ENCODE assay signal across 9 mouse cellular contexts in genomic region chr19:7068661-7069531, GRCm38 (mm10). TPM values are rescaled to one million over a fixed set of nuclear protein-coding genes. Genes with fewer than 3 reads are reported as not detected.
DNase-seq lines count a peak whose midpoint lies in the region; ATAC-seq and TF ChIP-seq lines count a peak whose summit lies in the region.
"Had no signal": no experiment of that assay in that cellular context is flagged by ENCODE, and none has a peak within 500 bp of the region (broad histone marks: within the 10 kb centered on the region; RNA-seq: fewer than 3 reads in every experiment).

No protein-coding gene starts in this region.

- H3K9ac ChIP-seq in kidney, postnatal 0 days (ENCODE audit: low read depth, low read length) = no peak overlapping the region
- H3K9ac ChIP-seq in embryonic facial prominence, embryonic 13.5 days = 0 out of 2 replicates have a peak overlapping the region, but pooled peaks have one; percentile 59
- H3K9ac ChIP-seq in intestine, postnatal 0 days (ENCODE audit: low read depth, low read length) = no peak overlapping the region

- ATAC-seq in kidney, postnatal 0 days (replicated peaks; ENCODE audit: low FRiP score, low read depth) = no peak
- ATAC-seq in embryonic facial prominence, embryonic 13.5 days (ENCODE audit: insufficient number of reproducible peaks, insufficient read depth, low FRiP score, low TSS enrichment, low read depth) = no peak
- no peak for ATAC-seq in intestine, postnatal 0 days
- ATAC-seq: Patski had no signal

- H3K4me3 ChIP-seq in kidney, postnatal 0 days (replicated peaks; ENCODE audit: low read depth, low read length) = no peak overlapping the region
- no peak overlapping the region for H3K4me3 ChIP-seq in kidney, adult 2 months (ENCODE audit: insufficient read depth, low read depth, low read length)
- no peak overlapping the region for H3K4me3 ChIP-seq in embryonic facial prominence, embryonic 13.5 days
- no peak overlapping the region for H3K4me3 ChIP-seq in intestine, postnatal 0 days (ENCODE audit: low read depth, low read length)

- no peak for TF ChIP-seq POLR2A in kidney, adult 2 months (IDR thresholded peaks at IDR 0.05; ENCODE audit: low read depth, low read length)

- H3K4me1 ChIP-seq in kidney, postnatal 0 days (replicated peaks; ENCODE audit: insufficient read depth, low read length) = peaks cover 30% of the 10 kb centered on the region
- H3K4me1 ChIP-seq in kidney, adult 2 months (ENCODE audit: control insufficient read depth, insufficient read depth, low read length) = peaks cover 3% of the 10 kb centered on the region; the same call in 1 of the 2 replicates
- peaks cover 52% of the 10 kb centered on the region for H3K4me1 ChIP-seq in embryonic facial prominence, embryonic 13.5 days
- 0 out of 2 replicates have a peak, but pooled peaks cover 4% of the 10 kb centered on the region for H3K4me1 ChIP-seq in intestine, postnatal 0 days (replicated peaks; ENCODE audit: control insufficient read depth, insufficient read depth, low read length)

- no peaks in the 10 kb centered on the region for H3K36me3 ChIP-seq in kidney, postnatal 0 days (ENCODE audit: insufficient read depth, low read length)
- H3K36me3 ChIP-seq in kidney, adult 2 months (ENCODE audit: control insufficient read depth, insufficient read depth, low read length) = no peaks in the 10 kb centered on the region
- no peaks in the 10 kb centered on the region for H3K36me3 ChIP-seq in embryonic facial prominence, embryonic 13.5 days
- no peaks in the 10 kb centered on the region for H3K36me3 ChIP-seq in intestine, postnatal 0 days (ENCODE audit: control insufficient read depth, insufficient read depth)

- H3K9me3 ChIP-seq in kidney, postnatal 0 days (replicated peaks; ENCODE audit: low read length) = no peaks in the 10 kb centered on the region
- H3K9me3 ChIP-seq in embryonic facial prominence, embryonic 13.5 days = no peaks in the 10 kb centered on the region
- H3K9me3 ChIP-seq in intestine, postnatal 0 days (ENCODE audit: control insufficient read depth) = no peaks in the 10 kb centered on the region

- peak; percentile 56 for TF ChIP-seq CTCF in kidney, postnatal 0 days (IDR thresholded peaks at IDR 0.05; ENCODE audit: low read depth)
- TF ChIP-seq CTCF in kidney, adult 2 months (conservative IDR thresholded peaks at IDR 0.05; ENCODE audit: insufficient read depth, insufficient read length, low read depth, low read length) = no peak
- peak; percentile 37 for TF ChIP-seq CTCF in intestine, postnatal 0 days (IDR thresholded peaks at IDR 0.05; ENCODE audit: low read depth)

- H3K4me2 ChIP-seq in kidney, postnatal 0 days (ENCODE audit: low read length) = no peak overlapping the region
- peak overlapping the region; percentile 26 for H3K4me2 ChIP-seq in embryonic facial prominence, embryonic 13.5 days
- H3K4me2 ChIP-seq in intestine, postnatal 0 days (replicated peaks; ENCODE audit: low read depth) = no peak overlapping the region

- peak; percentile 46 for DNase-seq in kidney, postnatal 0 days (ENCODE audit: low spot score)
- no peak for DNase-seq in kidney, adult 2 months
- peak; percentile 53 for DNase-seq in retina, embryonic 14.5 days (ENCODE audit: low spot score)
- DNase-seq in right cerebral cortex, adult 18-20 months = no peak
- no peak for DNase-seq in thymus, postnatal 36 days

- H3K27me3 ChIP-seq in kidney, postnatal 0 days (ENCODE audit: insufficient read depth, low read length) = no peaks in the 10 kb centered on the region
- H3K27me3 ChIP-seq in kidney, adult 2 months (replicated peaks; ENCODE audit: control insufficient read depth, insufficient read depth, low read length) = no peaks in the 10 kb centered on the region
- H3K27me3 ChIP-seq in embryonic facial prominence, embryonic 13.5 days = peaks cover 32% of the 10 kb centered on the region
- peaks cover 6% of the 10 kb centered on the region; the same call in 1 of the 2 replicates for H3K27me3 ChIP-seq in intestine, postnatal 0 days (replicated peaks; ENCODE audit: control insufficient read depth, insufficient read depth, low read length)
- H3K27me3 ChIP-seq: Patski had no signal

- no peak overlapping the region for H3K27ac ChIP-seq in kidney, postnatal 0 days
- H3K27ac ChIP-seq in kidney, adult 2 months (ENCODE audit: insufficient read depth, low read depth, low read length) = no peak overlapping the region
- H3K27ac ChIP-seq in embryonic facial prominence, embryonic 13.5 days = peak overlapping the region; percentile 44; the same call in 1 of the 2 replicates
- H3K27ac ChIP-seq in intestine, postnatal 0 days (ENCODE audit: low read depth, low read length) = no peak overlapping the region
- H3K27ac ChIP-seq: macrophage had no signal

- WGBS in kidney, postnatal 0 days = 41% methylated on average over 11 of the region's 11 CpGs
- WGBS in kidney, adult 2 months = 60% methylated on average over 11 of the region's 11 CpGs
- 49% methylated on average over 11 of the region's 11 CpGs for WGBS in embryonic facial prominence, embryonic 13.5 days
- WGBS in intestine, postnatal 0 days = 72% methylated on average over 11 of the region's 11 CpGs

RNA-seq across cellular contexts. Expression of gene Macrod1, which starts 12.3 kb away (rescaled TPM):
- polyA plus RNA-seq in kidney, postnatal 0 days (2015; fragmentation: Nextera tagmentation; extraction: Ambion mirVana) = 28.0 and 35.5 TPM in 2 replicates
- polyA plus RNA-seq in kidney, adult 2 months (2012; rRNA removed) = 61.7 and 67.2 TPM in 2 replicates
- polyA plus RNA-seq in embryonic facial prominence, embryonic 13.5 days (2015; fragmentation: Nextera tagmentation; extraction: Ambion mirVana) = 7.1 and 9.0 TPM in 2 replicates
- polyA plus RNA-seq in intestine, postnatal 0 days (2015; fragmentation: Nextera tagmentation; extraction: Ambion mirVana) = 14.4 and 15.1 TPM in 2 replicates

RNA-seq across cellular contexts. Expression of gene Stip1, which starts 29.1 kb away (rescaled TPM):
- 131 and 149 TPM in 2 replicates for polyA plus RNA-seq in kidney, postnatal 0 days (2015; fragmentation: Nextera tagmentation; extraction: Ambion mirVana)
- 40.6 and 51.4 TPM in 2 replicates for polyA plus RNA-seq in kidney, adult 2 months (2012; rRNA removed)
- 211 and 240 TPM in 2 replicates for polyA plus RNA-seq in embryonic facial prominence, embryonic 13.5 days (2015; fragmentation: Nextera tagmentation; extraction: Ambion mirVana)
- 46.2 and 47.8 TPM in 2 replicates for polyA plus RNA-seq in intestine, postnatal 0 days (2015; fragmentation: Nextera tagmentation; extraction: Ambion mirVana)

RNA-seq across cellular contexts. Expression of gene Flrt1, which starts 36.6 kb away (rescaled TPM):
- polyA plus RNA-seq in kidney, postnatal 0 days (2015; fragmentation: Nextera tagmentation; extraction: Ambion mirVana) = 4.8 and 5.1 TPM in 2 replicates
- 23.1 and 25.1 TPM in 2 replicates for polyA plus RNA-seq in kidney, adult 2 months (2012; rRNA removed)
- 13.0 and 13.6 TPM in 2 replicates for polyA plus RNA-seq in embryonic facial prominence, embryonic 13.5 days (2015; fragmentation: Nextera tagmentation; extraction: Ambion mirVana)
- 0.75 and 0.82 TPM in 2 replicates for polyA plus RNA-seq in intestine, postnatal 0 days (2015; fragmentation: Nextera tagmentation; extraction: Ambion mirVana)
- polyA plus RNA-seq: macrophage had no signal

RNA-seq across cellular contexts. Expression of gene Fermt3, which starts 49.6 kb away (rescaled TPM):
- polyA plus RNA-seq in kidney, postnatal 0 days (2015; fragmentation: Nextera tagmentation; extraction: Ambion mirVana) = 3.5 and 4.3 TPM in 2 replicates
- 5.2 and 9.2 TPM in 2 replicates for polyA plus RNA-seq in kidney, adult 2 months (2012; rRNA removed)
- polyA plus RNA-seq in embryonic facial prominence, embryonic 13.5 days (2015; fragmentation: Nextera tagmentation; extraction: Ambion mirVana) = 6.9 and 7.9 TPM in 2 replicates
- polyA plus RNA-seq in intestine, postnatal 0 days (2015; fragmentation: Nextera tagmentation; extraction: Ambion mirVana) = 8.9 and 9.3 TPM in 2 replicates

Comparison
In these comparisons a context has a peak if more than half of its experiments do, and no peak if none do; other contexts are left out.
1. DNase-seq: peak in kidney, postnatal 0 days (single experiment) and retina, embryonic 14.5 days (single experiment); none in kidney, adult 2 months (single experiment), right cerebral cortex, adult 18-20 months (single experiment) and thymus, postnatal 36 days (0 of 2).